Mouse (Mus musculus): Measurements from ENCODE around the gene Elmsan1. TPM values are rescaled to one million over a fixed set of nuclear protein-coding genes. Genes with fewer than 3 reads are reported as not detected.

The Elmsan1 gene
- polyA plus RNA-seq, 1 experiment: 10.1 TPM

DNA sequence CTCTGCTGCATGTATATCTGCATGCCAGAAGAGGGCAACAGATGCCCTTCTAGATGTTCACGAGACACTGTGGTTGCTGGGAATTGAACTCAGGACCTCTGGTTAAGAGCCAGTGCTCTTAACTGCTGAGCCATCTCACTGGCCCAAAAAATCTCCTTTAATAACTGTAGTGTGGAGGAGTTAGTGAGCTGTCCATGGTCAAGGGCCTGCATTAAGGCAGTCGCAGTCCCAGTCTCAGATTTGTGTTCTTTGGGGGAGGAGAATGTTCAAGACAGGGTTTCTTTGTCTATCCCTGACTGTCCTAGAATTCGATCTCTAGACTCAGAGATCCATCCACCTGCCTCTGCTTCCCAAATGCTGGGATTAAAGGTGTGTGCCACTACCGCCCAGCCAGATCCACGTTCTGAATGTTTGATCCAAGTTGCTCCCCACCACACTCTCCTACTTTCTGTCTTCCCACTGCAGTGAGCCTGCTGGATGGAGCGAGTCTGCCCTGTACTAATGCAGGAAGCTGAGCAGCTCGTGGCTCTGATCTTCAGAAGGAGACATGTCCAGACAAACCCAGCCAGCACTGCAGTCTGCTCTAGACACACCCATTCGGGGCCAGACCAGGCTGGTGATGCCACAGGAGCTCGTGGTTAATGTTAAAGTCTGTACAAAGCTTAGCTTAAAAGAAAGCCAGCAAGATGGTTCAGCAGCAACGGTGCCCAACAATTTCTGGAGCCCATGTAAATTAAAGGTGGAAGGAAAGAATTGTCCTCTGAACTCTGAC is 17.5 kb upstream of the Elmsan1 start:
- peak overlapping the region; percentile 44 for H3K4me3 ChIP-seq (replicated peaks)
- H3K36me3 ChIP-seq (replicated peaks; ENCODE audit: low read length): no peaks in the 10 kb centered on the region
- peaks cover 36% of the 10 kb centered on the region for H3K4me1 ChIP-seq
- no peak for TF ChIP-seq GATA1 (IDR thresholded peaks at IDR 0.05; ENCODE audit: borderline replicate concordance, low read length)
- TF ChIP-seq FLI1 (IDR thresholded peaks at IDR 0.05; ENCODE audit: low read length): no peak
- H3K27me3 ChIP-seq (replicated peaks): peaks cover 6% of the 10 kb centered on the region
- H3K9me3 ChIP-seq: peaks cover 3% of the 10 kb centered on the region; the same call in 1 of the 2 replicates

DNA sequence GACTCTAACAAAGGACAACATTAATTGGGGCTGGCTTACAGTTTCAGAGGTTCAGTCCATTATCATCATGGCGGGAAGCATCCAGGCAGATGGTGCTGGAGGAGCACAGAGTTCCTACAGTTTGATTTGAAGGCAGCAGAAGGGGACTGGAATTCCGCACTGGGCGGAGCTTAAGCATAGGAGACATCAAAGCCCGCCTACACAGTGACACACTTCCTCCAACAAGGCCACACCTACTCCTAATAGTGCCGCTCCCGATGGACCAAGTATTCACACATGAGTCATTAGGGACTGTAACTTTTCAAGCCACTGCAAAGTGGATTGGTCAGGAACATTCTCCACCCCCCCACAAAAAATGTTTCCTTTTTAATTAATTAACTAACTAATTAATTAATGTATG is 16.9 kb upstream of the Elmsan1 start:
- Histone ChIP-seq H3K9me3 (peaks cover 3% of the 10 kb centered on the region; the same call in 1 of the 2 replicates), H3K36me3 (replicated peaks; ENCODE audit: low read length) (no peaks in the 10 kb centered on the region), H3K27me3 (replicated peaks) (peaks cover 5% of the 10 kb centered on the region), H3K4me3 (replicated peaks) (no peak overlapping the region), H3K4me1 (peaks cover 36% of the 10 kb centered on the region)
- TF ChIP-seq GATA1 (IDR thresholded peaks at IDR 0.05; ENCODE audit: borderline replicate concordance, low read length) (no peak), FLI1 (IDR thresholded peaks at IDR 0.05; ENCODE audit: low read length) (no peak)

DNA sequence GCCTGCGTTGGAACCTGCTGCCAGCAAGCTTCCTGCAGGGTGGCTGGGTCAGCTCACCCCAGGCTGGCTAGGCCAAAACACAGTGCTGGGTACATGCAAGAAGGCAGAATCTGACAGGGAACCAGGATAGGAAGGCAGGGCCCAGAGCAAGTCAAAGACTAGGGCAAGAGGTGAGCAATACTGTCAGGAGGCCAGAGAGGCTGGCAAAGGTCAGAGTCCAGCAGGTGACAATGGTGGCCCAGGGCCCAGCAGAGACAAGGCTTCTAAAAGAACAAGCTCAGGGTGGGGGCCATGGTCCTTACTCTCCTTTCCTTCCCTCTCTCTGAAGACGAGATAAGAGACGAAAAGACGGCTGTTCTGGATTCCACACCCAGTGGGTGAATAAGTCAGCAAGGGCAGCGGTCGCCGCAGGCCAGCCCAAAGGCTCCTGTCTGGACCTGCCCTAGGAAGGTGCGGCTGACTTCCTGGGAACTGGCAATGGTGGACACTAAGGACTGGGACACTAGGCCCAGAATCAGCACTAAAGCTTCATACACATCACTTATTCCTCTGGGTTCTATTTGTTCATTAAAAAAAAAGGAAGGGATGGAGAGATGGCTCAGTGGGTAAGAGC is 14.9 kb upstream of the Elmsan1 start:
- TF ChIP-seq GATA1 (IDR thresholded peaks at IDR 0.05; ENCODE audit: borderline replicate concordance, low read length) (no peak), FLI1 (IDR thresholded peaks at IDR 0.05; ENCODE audit: low read length) (no peak)
- no peak overlapping the region for H3K4me3 ChIP-seq (replicated peaks)
- no peaks in the 10 kb centered on the region for H3K27me3 ChIP-seq (replicated peaks)
- H3K4me1 ChIP-seq: peaks cover 21% of the 10 kb centered on the region
- peaks cover 3% of the 10 kb centered on the region; the same call in 1 of the 2 replicates for H3K9me3 ChIP-seq
- H3K36me3 ChIP-seq (replicated peaks; ENCODE audit: low read length): no peaks in the 10 kb centered on the region

DNA sequence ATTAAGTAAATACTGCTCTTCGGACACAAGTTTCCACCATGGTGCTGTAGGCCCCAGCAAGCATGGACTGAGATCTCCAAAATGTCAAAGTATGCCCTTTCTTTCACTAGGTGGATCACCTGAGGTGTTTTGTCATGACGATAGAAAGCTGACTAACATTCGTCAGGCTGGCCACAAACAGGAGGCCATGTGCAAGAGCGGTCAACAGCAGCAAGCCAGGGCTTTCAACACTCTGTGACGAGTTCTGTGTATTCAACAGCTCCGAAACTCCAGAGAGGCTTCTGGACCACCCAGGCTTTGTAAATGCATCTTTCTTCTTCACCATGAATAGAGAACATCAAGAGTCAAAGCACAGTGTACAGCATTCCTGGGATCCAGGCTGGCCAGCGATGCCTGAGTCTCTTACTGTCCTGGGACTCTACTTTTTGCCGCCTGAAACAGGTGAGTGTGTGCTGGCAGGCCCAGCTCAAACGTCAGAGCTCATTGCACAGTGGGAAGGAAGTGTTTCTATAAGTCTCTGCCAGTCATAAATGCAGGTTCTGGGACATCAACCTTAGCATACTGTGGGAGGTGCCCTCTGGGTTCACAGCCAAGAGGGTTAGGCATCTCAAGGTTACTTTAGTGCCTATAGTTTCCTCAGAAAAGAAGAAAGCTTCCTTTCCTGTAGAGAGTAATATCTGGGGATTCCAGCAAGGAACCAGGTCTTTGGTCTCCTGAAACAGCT is 7.6 kb upstream of the Elmsan1 start:
- H3K9me3 ChIP-seq: peaks cover 6% of the 10 kb centered on the region
- no peak overlapping the region for H3K4me3 ChIP-seq (replicated peaks)
- peaks cover 35% of the 10 kb centered on the region for H3K4me1 ChIP-seq
- TF ChIP-seq GATA1 (IDR thresholded peaks at IDR 0.05; ENCODE audit: borderline replicate concordance, low read length) (no peak), FLI1 (IDR thresholded peaks at IDR 0.05; ENCODE audit: low read length) (no peak)
- H3K27me3 ChIP-seq (replicated peaks): no peaks in the 10 kb centered on the region
- H3K36me3 ChIP-seq (replicated peaks; ENCODE audit: low read length): no peaks in the 10 kb centered on the region

- peak overlapping the region; percentile 83 for H3K4me3 ChIP-seq (replicated peaks)
- H3K27me3 ChIP-seq (replicated peaks): no peaks in the 10 kb centered on the region
- H3K4me1 ChIP-seq: peaks cover 60% of the 10 kb centered on the region
- peaks cover 5% of the 10 kb centered on the region for H3K9me3 ChIP-seq
- TF ChIP-seq FLI1 (IDR thresholded peaks at IDR 0.05; ENCODE audit: low read length): no peak
- no peak for TF ChIP-seq GATA1 (IDR thresholded peaks at IDR 0.05; ENCODE audit: borderline replicate concordance, low read length)
- H3K36me3 ChIP-seq (replicated peaks; ENCODE audit: low read length): no peaks in the 10 kb centered on the region
These were observed 3.8 kb upstream of the Elmsan1 start for GRCm38 (mm10) chr12:84222405-84222961.

DNA sequence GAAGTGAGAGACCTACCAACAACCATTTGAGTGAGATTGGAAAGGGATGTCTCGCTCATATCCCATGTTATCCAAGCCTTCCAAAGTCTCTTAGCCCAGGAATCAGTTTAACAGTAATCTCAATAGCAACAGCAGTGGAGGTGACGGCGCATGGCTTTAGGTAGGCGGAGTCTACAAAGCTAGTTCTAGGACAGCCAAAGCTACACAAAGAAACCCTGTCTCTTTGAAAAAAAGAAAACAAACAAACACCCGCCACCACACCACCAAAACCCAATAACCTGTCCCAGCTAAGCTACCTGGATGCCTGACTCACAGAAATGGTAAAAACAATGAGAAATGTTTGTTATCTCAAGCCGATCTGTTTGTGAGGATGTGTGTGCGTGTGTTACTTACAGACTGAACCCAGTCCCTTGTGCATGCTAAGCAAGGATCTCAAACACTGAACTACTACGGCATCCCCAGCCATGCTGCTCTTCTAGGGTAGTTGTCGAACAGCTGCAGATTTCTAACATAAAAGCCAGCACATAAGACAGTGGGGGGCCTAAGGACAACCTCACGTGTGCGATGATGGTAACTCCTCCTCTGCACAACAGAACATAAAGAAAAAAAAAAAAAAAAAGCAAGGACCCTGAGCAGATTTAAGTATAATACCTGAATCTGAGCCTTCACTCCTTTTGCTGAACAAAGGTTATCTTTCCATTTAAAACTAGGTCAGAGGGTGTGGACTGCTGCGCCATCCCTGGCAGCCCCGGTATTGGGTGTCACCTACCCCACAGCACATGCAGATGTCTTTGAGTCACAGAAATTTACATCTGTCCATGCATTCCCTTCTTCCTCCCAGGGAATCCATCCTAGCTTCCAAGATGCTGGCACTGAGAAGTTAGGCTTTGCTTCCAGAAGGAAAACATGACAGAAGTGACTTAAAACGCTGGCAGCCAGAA is 2.5 kb upstream of the Elmsan1 start:
- Histone ChIP-seq H3K9me3 (no peaks in the 10 kb centered on the region), H3K4me3 (replicated peaks) (no peak overlapping the region), H3K36me3 (replicated peaks; ENCODE audit: low read length) (peaks cover 7% of the 10 kb centered on the region), H3K27me3 (replicated peaks) (no peaks in the 10 kb centered on the region), H3K4me1 (peaks cover 69% of the 10 kb centered on the region)
- no peak for TF ChIP-seq GATA1 (IDR thresholded peaks at IDR 0.05; ENCODE audit: borderline replicate concordance, low read length)
- TF ChIP-seq FLI1 (IDR thresholded peaks at IDR 0.05; ENCODE audit: low read length): no peak

- TF ChIP-seq FLI1 (IDR thresholded peaks at IDR 0.05; ENCODE audit: low read length): no peak
- no peak for TF ChIP-seq GATA1 (IDR thresholded peaks at IDR 0.05; ENCODE audit: borderline replicate concordance, low read length)
- Histone ChIP-seq H3K4me1 (peaks cover 69% of the 10 kb centered on the region), H3K27me3 (replicated peaks) (no peaks in the 10 kb centered on the region), H3K4me3 (replicated peaks) (no peak overlapping the region), H3K36me3 (replicated peaks; ENCODE audit: low read length) (peaks cover 13% of the 10 kb centered on the region), H3K9me3 (no peaks in the 10 kb centered on the region)
These were observed 1.8 kb upstream of the Elmsan1 start for GRCm38 (mm10) chr12:84220515-84220914.

- H3K9me3 ChIP-seq: no peaks in the 10 kb centered on the region
- peaks cover 23% of the 10 kb centered on the region for H3K36me3 ChIP-seq (replicated peaks; ENCODE audit: low read length)
- TF ChIP-seq GATA1 (IDR thresholded peaks at IDR 0.05; ENCODE audit: borderline replicate concordance, low read length) (no peak), FLI1 (IDR thresholded peaks at IDR 0.05; ENCODE audit: low read length) (no peak)
- H3K27me3 ChIP-seq (replicated peaks): no peaks in the 10 kb centered on the region
- H3K4me1 ChIP-seq: peaks cover 79% of the 10 kb centered on the region
- peak overlapping the region; percentile 99 for H3K4me3 ChIP-seq (replicated peaks)
These were observed 460 bp upstream of the Elmsan1 start for GRCm38 (mm10) chr12:84219121-84219561.

Data from megakaryocyte, embryonic 14.5 days (primary cell).